Mouse (Mus musculus) E14TG2a.4 (cell line): ENCODE data around the gene Mbnl2.

Experiments used
- H3K27me3 ChIP-seq: 2 replicates; pipeline ENCODE4 v1.6.1; 2014; ENCODE audit warnings: low read length, control low read depth; ENCODE audit not compliant: insufficient read depth
- H3K36me3 ChIP-seq: 2 replicates; pipeline ENCODE4 v1.6.1; 2014; ENCODE audit warnings: low read length, control low read depth; ENCODE audit not compliant: insufficient read depth
- H3K4me1 ChIP-seq: replicated peaks from 2 replicates; pipeline ENCODE4 v1.6.1; 2014; ENCODE audit warnings: low read depth, low read length, control low read depth
- H3K4me3 ChIP-seq: replicated peaks from 2 replicates; pipeline ENCODE4 v1.5.1; 2014; ENCODE audit warnings: mild to moderate bottlenecking, low read length
- H3K9me3 ChIP-seq: 2 replicates; pipeline ENCODE4 v1.6.1; 2014; ENCODE audit warnings: low read length, control low read depth
- CTCF ChIP-seq: conservative IDR thresholded peaks from 2 replicates; pipeline ENCODE4 v1.5.1; 2014; ENCODE audit warnings: low read length
- NANOG ChIP-seq: IDR thresholded peaks from 2 replicates; pipeline ENCODE4 v1.6.1; 2014; ENCODE audit warnings: borderline replicate concordance, low read length, mixed read lengths
- POU5F1 ChIP-seq: IDR thresholded peaks from 2 replicates; pipeline ENCODE4 v1.6.1; 2014; ENCODE audit warnings: low read length, borderline replicate concordance

The Mbnl2 gene

DNA sequence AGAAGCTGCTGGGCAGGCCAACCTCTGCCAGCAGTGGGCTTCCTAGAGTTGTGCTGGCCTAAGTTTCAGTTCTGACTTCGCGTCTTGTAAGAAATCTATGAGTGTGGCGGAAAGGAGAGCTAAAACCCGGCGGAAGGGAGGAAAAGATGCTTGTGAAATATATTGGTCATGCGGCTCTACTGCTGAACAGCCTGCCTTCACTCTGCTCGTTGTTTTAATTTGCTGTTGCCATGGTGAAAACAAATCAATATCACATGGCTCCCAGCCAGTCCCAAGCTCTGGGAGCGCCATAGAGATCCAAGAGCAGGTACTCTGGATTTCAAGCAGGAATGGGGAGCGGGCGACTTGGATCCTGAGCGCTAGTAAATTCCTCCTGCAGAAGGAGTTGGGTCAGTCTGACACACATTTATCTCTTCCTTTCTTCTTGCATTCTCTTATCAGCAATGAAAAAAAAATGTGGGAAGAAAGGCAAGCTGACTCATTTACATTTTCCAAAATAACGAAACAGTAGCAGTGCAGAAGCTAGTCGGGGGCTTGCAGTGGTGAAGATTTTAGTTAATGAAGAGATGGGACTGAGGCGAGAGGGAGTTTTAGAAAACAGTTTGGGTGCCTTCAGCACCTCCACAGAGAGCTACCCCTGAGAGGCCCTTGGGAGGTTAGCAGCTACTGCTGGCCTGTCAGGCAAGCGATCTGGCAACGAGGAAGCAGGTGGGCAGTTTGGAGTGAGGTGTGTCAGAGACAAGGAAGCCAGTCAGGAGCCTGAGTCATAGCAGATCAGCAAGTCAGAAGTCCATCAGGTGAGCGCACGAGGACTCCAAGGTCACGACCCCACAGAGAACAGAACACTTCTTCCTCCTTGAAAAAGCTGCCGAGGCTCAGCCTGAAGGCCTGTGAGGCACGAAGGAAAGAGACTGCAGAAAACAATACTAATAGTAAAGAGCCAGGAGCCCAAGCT, 3.1 kb downstream of the Mbnl2 start:
- peaks cover 54% of the 10 kb centered on the region for H3K4me1 ChIP-seq
- H3K36me3 ChIP-seq = no peaks in the 10 kb centered on the region
- H3K4me3 ChIP-seq = peak overlapping the region; percentile 24; the same call in 1 of the 2 replicates
- H3K27me3 ChIP-seq = no peaks in the 10 kb centered on the region
- TF ChIP-seq CTCF (no peak), NANOG (no peak), POU5F1 (no peak)
- no peaks in the 10 kb centered on the region for H3K9me3 ChIP-seq

DNA sequence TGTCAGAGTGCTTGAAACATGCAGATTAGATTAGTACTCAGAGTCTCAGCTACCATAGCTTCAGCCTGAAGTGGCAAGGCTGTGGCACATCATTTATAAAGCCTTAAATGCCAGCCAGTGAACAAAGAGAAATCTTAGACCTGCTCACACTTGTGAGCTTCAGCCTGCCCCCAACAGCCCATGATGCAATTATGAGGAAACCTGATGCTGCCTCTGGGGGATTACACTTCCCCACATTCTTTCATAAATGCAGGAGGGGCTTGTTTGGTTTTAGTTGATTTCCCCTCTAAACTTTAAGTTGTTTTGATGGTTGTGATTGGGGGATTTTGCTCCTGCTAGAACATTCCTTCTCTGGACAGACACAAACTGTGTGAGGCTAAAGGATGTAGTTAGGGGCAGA, 4.7 kb downstream of the Mbnl2 start:
- Histone ChIP-seq H3K4me3 (no peak overlapping the region), H3K36me3 (no peaks in the 10 kb centered on the region), H3K27me3 (no peaks in the 10 kb centered on the region), H3K9me3 (no peaks in the 10 kb centered on the region), H3K4me1 (peaks cover 57% of the 10 kb centered on the region)
- TF ChIP-seq NANOG (no peak), POU5F1 (no peak), CTCF (no peak)

DNA sequence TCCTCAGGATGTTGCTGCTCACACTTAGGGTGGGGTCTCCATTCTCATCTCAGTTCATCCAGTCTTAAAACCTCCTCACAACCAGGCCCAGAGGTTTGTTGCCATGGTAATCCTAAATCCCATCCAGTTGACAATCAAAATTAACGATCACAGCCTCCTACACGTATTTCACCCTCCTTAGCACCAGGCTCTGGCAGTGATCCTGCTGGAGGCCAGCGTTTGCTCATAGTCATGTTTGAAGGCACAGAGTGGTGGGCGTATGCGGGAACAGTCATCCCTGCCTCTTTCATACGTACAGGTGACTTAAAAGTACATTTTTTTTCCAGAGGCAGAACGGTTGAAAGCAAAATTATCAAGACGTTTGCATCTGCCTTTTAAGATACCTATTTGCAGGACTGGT, 8.3 kb downstream of the Mbnl2 start:
- no peak overlapping the region for H3K4me3 ChIP-seq
- H3K36me3 ChIP-seq = no peaks in the 10 kb centered on the region
- no peaks in the 10 kb centered on the region for H3K27me3 ChIP-seq
- H3K4me1 ChIP-seq = peaks cover 61% of the 10 kb centered on the region
- TF ChIP-seq NANOG (no peak), CTCF (no peak), POU5F1 (no peak)
- no peaks in the 10 kb centered on the region for H3K9me3 ChIP-seq

DNA sequence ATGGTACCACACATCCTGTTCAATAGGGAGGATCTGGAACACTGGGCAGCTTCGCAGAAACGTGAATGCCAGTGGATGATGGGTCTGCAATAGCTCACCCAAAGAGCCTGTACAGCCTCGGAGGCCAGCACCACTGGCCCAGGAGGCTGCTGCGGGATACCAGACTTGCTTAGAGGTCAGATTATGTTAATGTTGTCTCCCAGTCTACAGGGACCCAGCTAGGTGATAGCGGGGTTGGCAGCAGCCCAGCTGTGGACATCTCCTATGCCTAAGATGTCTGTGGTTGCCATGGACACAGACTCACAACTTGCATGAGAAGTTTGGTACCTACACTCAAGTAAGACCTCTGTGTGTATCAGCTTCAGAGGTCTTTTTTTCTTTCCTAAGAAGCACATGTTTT, 9.0 kb downstream of the Mbnl2 start:
- Histone ChIP-seq H3K4me3 (no peak overlapping the region), H3K4me1 (peaks cover 61% of the 10 kb centered on the region), H3K36me3 (no peaks in the 10 kb centered on the region), H3K9me3 (no peaks in the 10 kb centered on the region), H3K27me3 (no peaks in the 10 kb centered on the region)
- no peak for TF ChIP-seq NANOG
- TF ChIP-seq POU5F1 = no peak
- no peak for TF ChIP-seq CTCF

DNA sequence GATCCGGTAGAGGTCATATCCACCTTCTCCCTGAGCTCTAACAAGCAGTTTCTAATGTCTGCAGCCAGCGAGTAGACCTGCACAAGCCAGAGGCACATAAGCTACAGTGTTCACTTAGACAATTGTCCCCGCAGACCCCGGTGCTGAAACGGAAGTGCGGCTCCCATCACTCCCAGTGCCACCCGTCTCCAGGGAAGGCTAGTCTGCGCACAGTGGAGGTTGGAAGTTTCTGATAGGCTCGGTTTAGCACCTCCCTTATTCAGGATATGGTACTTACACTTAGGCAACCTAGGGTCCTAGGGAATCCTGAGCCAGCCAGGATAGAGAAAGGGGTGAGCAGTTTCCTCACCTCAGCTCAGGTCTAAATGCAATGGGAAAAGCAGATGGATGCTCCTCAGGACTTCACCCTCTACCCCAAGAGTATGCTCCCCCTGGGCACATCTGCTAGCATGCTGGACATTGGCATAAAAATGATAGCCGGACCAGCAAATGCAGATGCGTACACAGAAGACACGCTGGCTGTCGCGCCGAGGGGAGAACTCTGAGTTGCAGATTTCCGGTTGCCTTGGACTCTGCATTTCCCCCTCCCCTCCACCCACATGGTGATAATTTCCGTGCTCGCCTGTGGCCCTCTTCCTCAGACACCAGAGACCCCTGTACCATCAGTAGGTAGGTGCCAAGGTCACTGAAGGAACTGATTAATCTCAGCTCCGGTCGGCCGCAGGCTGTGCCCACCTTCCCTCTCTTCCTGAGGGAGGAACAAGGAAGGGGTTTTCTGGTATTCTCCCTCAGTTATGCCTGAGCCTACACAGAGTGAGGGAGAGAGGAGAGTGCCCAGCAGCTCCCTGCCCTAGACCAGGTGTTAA, 11.9 kb downstream of the Mbnl2 start:
- Histone ChIP-seq H3K27me3 (no peaks in the 10 kb centered on the region), H3K4me3 (peak overlapping the region; percentile 57), H3K4me1 (peaks cover 56% of the 10 kb centered on the region), H3K36me3 (no peaks in the 10 kb centered on the region), H3K9me3 (no peaks in the 10 kb centered on the region)
- no peak for TF ChIP-seq NANOG
- TF ChIP-seq POU5F1 = no peak
- no peak for TF ChIP-seq CTCF

DNA sequence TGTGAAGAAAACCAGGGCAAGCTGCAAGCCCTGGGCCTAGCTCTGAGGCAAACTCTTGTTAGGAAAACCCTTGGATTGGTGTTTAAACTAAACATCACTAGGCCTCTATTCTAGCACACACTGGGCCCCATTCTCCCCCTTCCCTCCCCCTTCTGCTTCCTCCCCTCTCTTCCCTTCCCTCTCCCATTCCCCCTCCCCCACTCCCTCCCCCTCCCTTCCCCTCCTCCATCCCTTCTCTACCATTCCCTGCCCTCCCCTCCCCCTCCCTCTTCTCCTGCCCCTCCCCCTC, 12.5 kb downstream of the Mbnl2 start:
- Histone ChIP-seq H3K4me1 (peaks cover 56% of the 10 kb centered on the region), H3K36me3 (no peaks in the 10 kb centered on the region), H3K4me3 (peak overlapping the region; percentile 57), H3K9me3 (no peaks in the 10 kb centered on the region), H3K27me3 (no peaks in the 10 kb centered on the region)
- TF ChIP-seq NANOG (no peak), POU5F1 (no peak), CTCF (no peak)

DNA sequence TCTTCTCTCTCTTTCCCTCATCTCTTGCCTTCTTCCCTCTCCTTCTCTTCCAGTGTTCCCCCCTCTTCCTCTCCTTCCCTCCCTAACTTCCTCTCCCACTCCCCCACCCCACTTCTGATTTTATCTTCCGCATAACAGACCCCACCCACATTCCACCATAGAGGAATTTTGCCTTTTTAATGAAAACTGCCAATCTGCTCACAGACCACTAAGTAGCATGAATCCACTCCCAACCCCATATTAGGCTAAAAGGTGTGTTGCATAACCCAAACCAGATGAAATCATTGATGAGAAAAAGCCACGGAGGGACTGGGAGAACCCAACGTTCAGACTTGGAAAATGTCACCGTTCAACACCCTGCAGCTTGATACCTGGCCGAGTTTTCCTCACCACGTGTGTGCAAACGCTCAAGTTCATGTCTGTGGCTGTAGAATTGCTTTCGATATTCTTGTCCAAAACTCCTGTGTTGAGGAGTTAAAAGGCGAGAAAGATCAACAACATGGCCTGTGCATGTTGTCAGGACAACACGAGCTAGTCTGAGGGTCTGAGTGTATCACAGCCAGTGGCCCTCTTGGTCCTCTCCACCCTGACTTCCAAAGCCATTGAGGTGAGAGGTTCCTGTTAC, 13.0 kb downstream of the Mbnl2 start:
- Histone ChIP-seq H3K9me3 (no peaks in the 10 kb centered on the region), H3K4me1 (peaks cover 56% of the 10 kb centered on the region), H3K4me3 (0 out of 2 replicates have a peak overlapping the region, but pooled peaks have one; percentile 2), H3K27me3 (no peaks in the 10 kb centered on the region), H3K36me3 (no peaks in the 10 kb centered on the region)
- TF ChIP-seq NANOG (no peak), CTCF (no peak), POU5F1 (no peak)

DNA sequence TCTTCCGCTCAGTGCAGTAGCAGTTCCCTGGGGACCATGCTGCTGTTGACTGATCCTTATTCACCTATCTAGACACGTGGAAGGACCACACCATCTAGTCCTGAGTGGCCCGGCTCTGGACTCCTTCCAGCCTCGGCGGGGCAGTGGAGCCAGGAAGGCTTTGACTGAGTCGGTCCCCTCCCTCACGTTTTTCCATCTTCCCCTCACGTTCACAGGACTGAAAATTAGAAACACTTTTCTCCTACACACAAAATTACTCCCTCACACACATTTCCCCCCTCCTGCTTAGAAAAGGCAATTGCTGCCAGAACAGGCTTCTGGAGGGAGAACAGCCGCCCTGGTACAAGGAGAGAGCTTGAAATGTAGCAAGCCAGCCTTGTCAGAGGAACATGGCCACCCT, 13.6 kb downstream of the Mbnl2 start:
- Histone ChIP-seq H3K4me3 (0 out of 2 replicates have a peak overlapping the region, but pooled peaks have one; percentile 2), H3K9me3 (no peaks in the 10 kb centered on the region), H3K4me1 (peaks cover 50% of the 10 kb centered on the region), H3K27me3 (no peaks in the 10 kb centered on the region), H3K36me3 (no peaks in the 10 kb centered on the region)
- no peak for TF ChIP-seq NANOG
- no peak for TF ChIP-seq POU5F1
- TF ChIP-seq CTCF = no peak
